Mouse (Mus musculus) small intestine, adult 2 months (tissue): ENCODE data around the gene Myo18a. TPM values are rescaled to one million over a fixed set of nuclear protein-coding genes. Genes with fewer than 3 reads are reported as not detected.
A peak's percentile ranks its signal among the peaks of the same experiment; 100 is the strongest.

Experiments used
- H3K27ac ChIP-seq: fragments of 200-500 bp; 2 replicates; pipeline ENCODE4 v1.5.1; 2012; ENCODE audit warnings: low read depth, low read length, control low read depth, inconsistent platforms; ENCODE audit not compliant: insufficient read depth
- H3K27me3 ChIP-seq: fragments of 200-500 bp; 2 replicates; pipeline ENCODE4 v1.6.1; 2012; ENCODE audit warnings: mild to moderate bottlenecking, moderate library complexity, low read length, inconsistent platforms; ENCODE audit not compliant: control insufficient read depth, insufficient read depth
- H3K36me3 ChIP-seq: fragments of 200-500 bp; 2 replicates; pipeline ENCODE4 v1.6.1; 2012; ENCODE audit warnings: mild to moderate bottlenecking, low read length, control low read depth, inconsistent platforms; ENCODE audit not compliant: control insufficient read depth, insufficient read depth
- H3K4me1 ChIP-seq: fragments of 200-500 bp; 2 replicates; pipeline ENCODE4 v1.6.1; 2012; ENCODE audit warnings: low read length, inconsistent platforms, mixed read lengths; ENCODE audit not compliant: control insufficient read depth, insufficient read depth, insufficient read length
- H3K4me3 ChIP-seq: fragments of 200-500 bp; 2 replicates; pipeline ENCODE4 v1.5.1; 2012; ENCODE audit warnings: low read depth, mild to moderate bottlenecking, control low read depth, inconsistent platforms, low read length, moderate library complexity
- CTCF ChIP-seq: fragments of 200-500 bp; IDR thresholded peaks from 2 replicates; pipeline ENCODE4 v1.5.1; 2012; ENCODE audit warnings: low read depth, mild to moderate bottlenecking, control low read depth, inconsistent platforms, low read length, moderate library complexity, mixed read lengths; ENCODE audit not compliant: insufficient replicate concordance, insufficient read length; ENCODE audit errors: extremely low read depth
- POLR2A ChIP-seq: fragments of 200-500 bp; IDR thresholded peaks from 2 replicates; pipeline ENCODE4 v1.6.1; 2012; ENCODE audit warnings: low read depth, mild to moderate bottlenecking, control low read depth, inconsistent platforms, low read length, moderate library complexity
- WGBS: fragments of 180-500 bp; shearing (Covaris S2); methylation state at CpG from one replicate; pipeline ENCODE4 v1.1.7; 2018; 5-methylcytosine and 5-hydroxymethylcytosine counted together
- polyA plus RNA-seq: library from polyadenylated mRNA; depleted of rRNA; stranded (reverse); fragments of >200 nt; gene quantifications from 2 replicates; pipeline ENCODE4 v1.2.3, GENCODE M21; 2012

Myo18a gene
- polyA plus RNA-seq, 1 experiment = 149 TPM

DNA sequence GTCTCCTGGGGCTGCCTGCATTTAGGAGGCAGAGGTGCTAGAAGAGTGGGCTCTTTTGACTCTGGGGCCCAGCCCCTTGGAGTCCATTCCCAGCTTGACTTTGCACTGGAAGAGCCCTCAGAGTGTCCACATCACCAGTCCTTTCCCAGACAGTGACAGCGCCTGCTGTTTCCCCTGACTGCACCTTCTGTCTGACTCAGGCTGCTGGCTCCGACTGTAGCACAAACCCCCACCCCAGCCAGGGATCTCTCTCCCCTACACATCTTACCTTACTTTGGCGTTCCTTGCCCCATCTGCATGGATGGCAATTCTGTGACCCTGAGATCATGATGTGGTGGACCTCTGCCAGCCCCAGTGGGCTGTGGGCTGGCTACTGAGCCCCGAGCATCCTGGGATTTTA is 46.2 kb downstream of the Myo18a start:
- WGBS = 90% methylated on average over 4 of the region's 4 CpGs
- no peak for TF ChIP-seq POLR2A
- TF ChIP-seq CTCF = no peak
- Histone ChIP-seq H3K4me1 (peaks cover 2% of the 10 kb centered on the region; the same call in 1 of the 2 replicates), H3K4me3 (no peak overlapping the region), H3K36me3 (peaks cover 2% of the 10 kb centered on the region; the same call in 1 of the 2 replicates), H3K27me3 (no peaks in the 10 kb centered on the region), H3K27ac (no peak overlapping the region)

DNA sequence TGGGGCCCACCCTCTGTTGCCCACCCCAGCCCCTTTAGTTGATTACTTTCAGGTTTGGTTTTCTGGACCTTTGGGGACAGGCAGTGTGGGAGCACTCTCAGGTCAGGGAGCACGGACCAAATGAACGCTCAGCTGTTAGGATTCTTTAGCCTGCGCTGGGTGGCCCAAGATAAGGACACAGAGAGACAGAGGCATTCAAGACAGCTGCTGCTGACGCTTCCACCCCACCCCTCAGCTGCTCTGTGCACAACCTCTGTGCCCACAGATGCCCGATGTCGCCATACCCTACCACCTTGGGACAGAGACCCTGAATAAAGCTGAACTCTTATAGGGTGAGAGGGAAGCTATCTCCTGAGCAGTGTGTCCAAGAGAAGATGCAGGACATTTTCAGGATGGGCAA is 47.0 kb downstream of the Myo18a start:
- peaks cover 2% of the 10 kb centered on the region; the same call in 1 of the 2 replicates for H3K36me3 ChIP-seq
- TF ChIP-seq POLR2A (no peak), CTCF (no peak)
- no peak overlapping the region for H3K27ac ChIP-seq
- no peaks in the 10 kb centered on the region for H3K27me3 ChIP-seq
- WGBS = 83% methylated on average over 6 of the region's 6 CpGs
- H3K4me1 ChIP-seq = peaks cover 2% of the 10 kb centered on the region; the same call in 1 of the 2 replicates
- H3K4me3 ChIP-seq = no peak overlapping the region

DNA sequence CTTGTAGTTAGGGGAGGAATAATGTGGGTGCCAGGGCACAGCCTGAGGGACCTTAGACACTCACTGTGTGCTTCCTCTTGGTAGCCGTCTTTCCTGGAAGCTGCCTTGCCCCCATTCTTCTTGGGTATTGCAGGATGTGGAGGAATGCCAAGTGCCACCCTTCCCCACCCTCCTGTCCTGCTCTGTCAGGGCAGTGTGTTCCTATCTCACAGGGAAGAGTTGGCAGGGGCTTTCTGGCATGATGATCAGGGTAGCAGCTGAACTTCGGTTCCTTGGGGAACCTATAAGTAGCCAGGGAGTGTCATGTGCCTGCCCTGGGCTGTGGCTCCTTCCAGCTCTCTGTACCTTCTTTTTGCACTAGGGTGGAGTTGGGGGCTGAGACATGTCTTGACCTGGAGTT is 50.9 kb downstream of the Myo18a start:
- no peak overlapping the region for H3K27ac ChIP-seq
- peaks cover 13% of the 10 kb centered on the region for H3K36me3 ChIP-seq
- 0 out of 2 replicates have a peak, but pooled peaks cover 2% of the 10 kb centered on the region for H3K4me1 ChIP-seq
- 21% methylated on average over 2 of the region's 2 CpGs for WGBS
- no peak for TF ChIP-seq CTCF
- TF ChIP-seq POLR2A = no peak
- H3K27me3 ChIP-seq = no peaks in the 10 kb centered on the region
- no peak overlapping the region for H3K4me3 ChIP-seq

DNA sequence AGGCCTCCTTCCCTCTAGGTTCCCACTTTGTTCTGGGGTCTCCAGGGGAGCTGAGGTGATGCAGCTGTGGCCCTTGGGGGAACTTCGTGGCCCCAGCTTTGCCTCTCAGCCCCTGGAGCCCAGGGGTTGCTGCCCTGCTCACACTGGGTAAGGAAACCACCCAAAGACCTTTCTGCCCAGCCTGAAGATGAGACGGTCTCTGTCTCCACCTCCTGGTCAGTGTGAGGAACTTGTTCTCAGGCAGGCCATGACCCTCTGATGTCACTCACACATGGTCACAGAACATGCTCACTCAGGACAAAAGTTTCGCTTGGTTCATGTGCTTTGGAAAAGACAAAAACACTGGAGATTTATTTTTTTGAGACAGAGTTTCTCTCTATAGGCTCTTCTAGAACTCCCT is 53.0 kb downstream of the Myo18a start:
- TF ChIP-seq POLR2A (no peak), CTCF (peak; percentile 74)
- peaks cover 31% of the 10 kb centered on the region for H3K36me3 ChIP-seq
- H3K27ac ChIP-seq = no peak overlapping the region
- 32% methylated on average over 3 of the region's 3 CpGs for WGBS
- no peak overlapping the region for H3K4me3 ChIP-seq
- H3K27me3 ChIP-seq = no peaks in the 10 kb centered on the region
- H3K4me1 ChIP-seq = 0 out of 2 replicates have a peak, but pooled peaks cover 2% of the 10 kb centered on the region

DNA sequence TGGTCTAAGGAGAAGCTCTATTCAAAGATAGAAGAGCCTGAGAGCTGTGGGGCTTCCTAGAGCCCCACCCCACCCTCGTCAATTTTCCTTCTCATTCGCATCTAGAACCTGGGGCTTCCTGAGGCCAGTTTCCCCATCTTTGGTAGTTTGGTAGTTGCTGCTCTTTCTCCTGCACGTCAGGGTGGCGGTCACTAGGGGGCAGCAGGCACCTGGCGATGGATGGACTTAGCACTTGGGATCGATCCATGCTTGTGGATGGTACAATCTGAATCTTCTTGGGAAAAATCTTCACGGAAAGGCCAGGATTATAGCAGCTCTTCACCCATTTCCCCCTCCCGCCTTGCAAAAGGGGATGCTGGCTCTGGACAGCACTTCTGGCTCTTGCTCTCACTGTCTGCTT is 58.6 kb downstream of the Myo18a start:
- 17% methylated on average over 8 of the region's 8 CpGs for WGBS
- H3K36me3 ChIP-seq = peaks cover 68% of the 10 kb centered on the region
- no peaks in the 10 kb centered on the region for H3K4me1 ChIP-seq
- no peaks in the 10 kb centered on the region for H3K27me3 ChIP-seq
- no peak overlapping the region for H3K4me3 ChIP-seq
- H3K27ac ChIP-seq = no peak overlapping the region
- TF ChIP-seq CTCF (peak; percentile 83; the same call in 1 of the 2 replicates), POLR2A (no peak)

DNA sequence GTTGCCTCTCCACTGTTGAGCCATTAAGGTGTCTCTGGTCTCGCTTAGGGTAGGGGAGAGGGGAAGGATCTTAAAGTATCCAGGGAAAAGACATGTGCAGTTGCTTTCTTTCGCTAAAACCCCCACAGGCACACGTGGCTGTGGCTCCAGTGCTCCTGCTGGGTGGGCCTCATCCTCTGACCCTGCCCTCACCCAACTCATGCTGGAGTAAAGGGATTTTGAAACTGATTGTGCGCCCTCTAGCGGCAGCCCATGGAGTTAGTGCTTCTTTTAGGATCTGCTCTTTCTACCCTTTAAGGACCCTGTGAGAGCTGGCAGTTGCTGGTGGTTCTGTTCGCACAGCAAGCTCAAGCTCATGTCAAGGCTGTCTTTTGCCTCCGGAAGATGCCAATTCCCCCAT is 59.7 kb downstream of the Myo18a start:
- WGBS = 26% methylated on average over 7 of the region's 7 CpGs
- Histone ChIP-seq H3K36me3 (peaks cover 72% of the 10 kb centered on the region), H3K27ac (no peak overlapping the region), H3K27me3 (no peaks in the 10 kb centered on the region), H3K4me3 (no peak overlapping the region), H3K4me1 (0 out of 2 replicates have a peak, but pooled peaks cover 2% of the 10 kb centered on the region)
- TF ChIP-seq CTCF = peak; percentile 75; the same call in 1 of the 2 replicates
- TF ChIP-seq POLR2A = no peak

DNA sequence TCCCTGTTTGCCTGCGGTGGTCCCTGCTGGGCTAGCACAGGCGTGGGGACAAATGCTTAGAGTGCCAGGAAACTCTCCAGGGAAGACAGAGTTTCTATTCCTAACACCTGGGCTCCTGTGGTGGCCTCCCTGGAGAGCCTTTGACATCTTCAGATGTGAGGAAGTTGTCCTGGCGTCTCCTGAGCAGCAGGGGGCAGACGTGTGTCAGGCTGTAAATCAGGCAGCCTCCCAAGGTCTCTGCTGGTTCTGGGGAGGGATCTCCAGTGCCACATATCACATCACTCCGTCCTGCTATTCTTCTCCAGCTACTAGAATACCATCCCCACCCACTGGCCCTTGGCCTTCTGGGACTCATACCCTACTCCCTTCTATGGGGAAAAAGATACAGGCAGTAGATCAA is 62.8 kb downstream of the Myo18a start:
- H3K4me1 ChIP-seq = 0 out of 2 replicates have a peak, but pooled peaks cover 2% of the 10 kb centered on the region
- no peak overlapping the region for H3K4me3 ChIP-seq
- no peaks in the 10 kb centered on the region for H3K27me3 ChIP-seq
- WGBS = 13% methylated on average over 5 of the region's 5 CpGs
- TF ChIP-seq CTCF = peak; percentile 60
- TF ChIP-seq POLR2A = no peak
- no peak overlapping the region for H3K27ac ChIP-seq
- H3K36me3 ChIP-seq = peaks cover 72% of the 10 kb centered on the region
